Mouse (Mus musculus): ENCODE data around the gene Kdelc2.

GRCm38 (mm10) chr9:53435830-53436570, 52.2 kb downstream of the Kdelc2 start:
- TF ChIP-seq SMC3 (IDR thresholded peaks at IDR 0.05; ENCODE audit: low read depth, low read length), result no peak
- no peak for TF ChIP-seq CTCF (conservative IDR thresholded peaks at IDR 0.05 in 1 of 2, IDR thresholded peaks at IDR 0.05 in 1 of 2; ENCODE audit: low read depth in 2 of 2, low read length in 2 of 2)
- no peak for TF ChIP-seq ELF1 (IDR thresholded peaks at IDR 0.05; ENCODE audit: low read depth, low read length)
- no peak for TF ChIP-seq USF1 (IDR thresholded peaks at IDR 0.05; ENCODE audit: low read depth, low read length)
- peak; percentile 79 for TF ChIP-seq EP300 (IDR thresholded peaks at IDR 0.05; ENCODE audit: low read length)
- no peak for TF ChIP-seq CHD2 (IDR thresholded peaks at IDR 0.05; ENCODE audit: low read length)
- 0 out of 2 replicates have a peak, but pooled peaks have one; percentile 12 for TF ChIP-seq JUND (conservative IDR thresholded peaks at IDR 0.05; ENCODE audit: low read depth, low read length)
- TF ChIP-seq NELFE (IDR thresholded peaks at IDR 0.05; ENCODE audit: low read depth, low read length), result no peak
